Mouse (Mus musculus) lung, adult 10 weeks (tissue): ENCODE measurements around the gene Cerkl. TPM values are rescaled to one million over a fixed set of nuclear protein-coding genes. Genes with fewer than 3 reads are reported as not detected.

Source experiments
- polyA plus RNA-seq: library from polyadenylated mRNA; stranded (reverse); fragments of 350-450 nt; fragmentation: Illumina TruSeq; extraction: RNeasy Lipid Tissue Mini Kit (QIAGEN cat#74804); gene quantifications from one replicate; pipeline ENCODE4 v1.2.3, GENCODE M21; 2014; ENCODE audit warnings: low read depth, low replicate concordance; ENCODE audit not compliant: insufficient read depth

Gene Cerkl
- polyA plus RNA-seq = 0.39 TPM

DNA sequence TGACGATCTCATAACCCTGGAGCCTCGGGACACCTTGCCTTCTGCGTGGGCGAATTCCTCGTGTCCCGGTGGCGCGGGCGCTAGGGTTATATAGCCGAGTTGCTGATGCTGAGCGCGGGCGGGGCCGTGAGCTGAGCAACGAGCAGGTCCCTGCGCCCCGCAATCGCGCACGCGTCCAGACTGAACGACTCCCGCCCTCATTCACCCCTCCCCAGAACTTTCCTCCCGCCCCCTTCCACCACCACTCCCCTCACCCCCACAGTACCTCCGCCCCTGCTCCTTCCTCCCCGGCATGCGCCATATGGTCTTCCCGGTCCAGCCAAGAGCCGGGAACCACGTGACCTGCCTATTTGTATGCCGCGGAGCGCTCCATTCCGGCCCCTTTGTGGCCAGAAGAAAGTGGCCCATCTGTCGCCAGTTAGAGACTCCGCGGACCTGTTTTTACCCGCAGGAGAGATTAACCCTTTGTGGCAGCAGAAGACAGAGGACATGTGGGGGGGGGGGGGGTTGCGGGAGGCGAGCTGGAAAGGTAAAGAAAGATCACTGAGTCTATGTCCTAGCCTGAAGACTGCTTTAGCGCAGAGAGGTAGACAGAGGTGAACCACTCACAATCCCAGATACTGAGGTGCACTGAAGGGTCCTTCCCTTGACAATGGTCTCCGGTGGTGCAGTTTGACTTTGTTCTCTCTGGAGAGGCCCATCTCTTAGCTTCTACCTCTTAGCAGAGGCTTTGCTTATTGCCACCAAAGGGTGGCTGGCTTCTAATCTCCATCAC, at the start of gene Cerkl, which contains the start of gene Neurod1:
Gene Cerkl, minus strand, starts transcription at position 211 of the 775 bp plus-strand sequence.
Gene Neurod1, minus strand, starts transcription at position 177 of the 775 bp plus-strand sequence.

Other genes starting within 250 kb of the Cerkl start
- gene Itga4, start 201.4 kb downstream of the Cerkl start, polyA plus RNA-seq = 3.9 TPM
- gene Neurod1, start within 50 bp of the Cerkl start, polyA plus RNA-seq = not detected
- gene Itprid2, start 178.6 kb upstream of the Cerkl start, polyA plus RNA-seq = 12.9 TPM